Mouse (Mus musculus): ENCODE measurements at regions not wholly inside any gene's neighbourhood (a gene's known extent, or its start where the extent isn't known, plus 50 kb on each side); places are given as distances from the start of the nearest gene placed in this dataset.

- peak in 1 of 2 experiments; percentile 22 for DNase-seq (ENCODE audit: low spot score in 2 of 2)
Measured at GRCm38 (mm10) chr5:133585181-133585580, 514.3 kb upstream of the Castor2 start.

GRCm38 (mm10) chr5:133576595-133576994 lies 522.9 kb upstream of the Castor2 start:
- no peak for DNase-seq (ENCODE audit: low spot score in 2 of 2)

GRCm38 (mm10) chr5:133569096-133569495 lies 530.4 kb upstream of the Castor2 start:
- DNase-seq (ENCODE audit: low spot score in 2 of 2), result no peak

GRCm38 (mm10) chr5:133566506-133566905 lies 533.0 kb upstream of the Castor2 start:
- no peak for DNase-seq (ENCODE audit: low spot score in 2 of 2)

GRCm38 (mm10) chr5:133550657-133551056 lies 548.9 kb upstream of the Castor2 start:
- no peak for DNase-seq (ENCODE audit: low spot score in 2 of 2)

GRCm38 (mm10) chr5:133542217-133542616 lies 557.3 kb upstream of the Castor2 start:
- no peak for DNase-seq (ENCODE audit: low spot score in 2 of 2)

- no peak for DNase-seq (ENCODE audit: low spot score in 2 of 2)
Measured at GRCm38 (mm10) chr5:133532678-133533077, 566.8 kb upstream of the Castor2 start.

GRCm38 (mm10) chr5:133505661-133506060 lies 593.9 kb upstream of the Castor2 start:
- DNase-seq (ENCODE audit: low spot score in 2 of 2), result no peak

- DNase-seq (ENCODE audit: low spot score in 2 of 2), result peak; percentile 33 to 61
Measured at GRCm38 (mm10) chr5:133487806-133488290, 611.7 kb upstream of the Castor2 start.

- DNase-seq (ENCODE audit: low spot score in 2 of 2), result no peak
Measured at GRCm38 (mm10) chr5:133482291-133483086, 617.0 kb upstream of the Castor2 start.

GRCm38 (mm10) chr5:133479205-133479604 lies 620.3 kb upstream of the Castor2 start:
- no peak for DNase-seq (ENCODE audit: low spot score in 2 of 2)

- no peak for DNase-seq (ENCODE audit: low spot score in 2 of 2)
Measured at GRCm38 (mm10) chr5:133453349-133454049, 646.0 kb upstream of the Castor2 start.

GRCm38 (mm10) chr5:133449926-133450325 lies 649.6 kb upstream of the Castor2 start:
- DNase-seq (ENCODE audit: low spot score in 2 of 2), result no peak

- DNase-seq (ENCODE audit: low spot score in 2 of 2), result no peak
Measured at GRCm38 (mm10) chr5:133400826-133401225, 698.7 kb upstream of the Castor2 start.

- no peak for DNase-seq (ENCODE audit: low spot score in 2 of 2)
Measured at GRCm38 (mm10) chr5:133389896-133390295, 709.6 kb upstream of the Castor2 start.

- no peak for DNase-seq (ENCODE audit: low spot score in 2 of 2)
Measured at GRCm38 (mm10) chr5:133389023-133389840, 710.3 kb upstream of the Castor2 start.

GRCm38 (mm10) chr5:133385374-133386349 lies 713.8 kb upstream of the Castor2 start:
- no peak for DNase-seq (ENCODE audit: low spot score in 2 of 2)

GRCm38 (mm10) chr5:133365771-133366170 lies 733.7 kb upstream of the Castor2 start:
- DNase-seq (ENCODE audit: low spot score in 2 of 2), result no peak

- DNase-seq (ENCODE audit: low spot score in 2 of 2), result no peak
Measured at GRCm38 (mm10) chr5:133347516-133347915, 752.0 kb upstream of the Castor2 start.

GRCm38 (mm10) chr5:133341973-133342372 lies 757.5 kb upstream of the Castor2 start:
- DNase-seq (ENCODE audit: low spot score in 2 of 2), result no peak

Measured in adrenal gland, postnatal 4 days (tissue).